Mouse (Mus musculus) limb, embryonic 15.5 days (tissue): ENCODE results near the gene Txk. TPM values are rescaled to one million over a fixed set of nuclear protein-coding genes. Genes with fewer than 3 reads are reported as not detected.
A peak's percentile ranks its signal among the peaks of the same experiment; 100 is the strongest.

Experiments
- ATAC-seq: fragments of 200-750 bp; cut with Nextera tagmentation; 2 replicates; pipeline ENCODE4 v1.8.0; 2017; ENCODE audit warnings: low read depth, moderate TSS enrichment; ENCODE audit not compliant: insufficient number of reproducible peaks, low FRiP score, low TSS enrichment
- H3K27ac ChIP-seq: fragments of 300-500 bp; sonication (generic); 2 replicates; pipeline ENCODE4 v1.5.1; 2015; ENCODE audit warnings: moderate library complexity, mild to moderate bottlenecking, inconsistent platforms
- H3K27me3 ChIP-seq: fragments of 300-500 bp; sonication (generic); 2 replicates; pipeline ENCODE4 v1.6.1; 2015; ENCODE audit warnings: inconsistent platforms
- H3K36me3 ChIP-seq: fragments of 300-500 bp; sonication (generic); 2 replicates; pipeline ENCODE4 v1.6.1; 2015; ENCODE audit warnings: inconsistent platforms
- H3K4me1 ChIP-seq: fragments of 300-500 bp; sonication (generic); 2 replicates; pipeline ENCODE4 v1.6.1; 2015; ENCODE audit warnings: inconsistent platforms
- H3K4me2 ChIP-seq: fragments of 300-500 bp; sonication (generic); 2 replicates; pipeline ENCODE4 v1.6.1; 2015; ENCODE audit warnings: mild to moderate bottlenecking, inconsistent platforms
- H3K4me3 ChIP-seq: fragments of 300-500 bp; sonication (generic); 2 replicates; pipeline ENCODE4 v1.5.1; 2015; ENCODE audit warnings: mild to moderate bottlenecking, inconsistent platforms
- H3K9ac ChIP-seq: fragments of 300-500 bp; sonication (generic); 2 replicates; pipeline ENCODE4 v1.6.1; 2015; ENCODE audit warnings: inconsistent platforms
- H3K9me3 ChIP-seq: fragments of 300-500 bp; sonication (generic); 2 replicates; pipeline ENCODE4 v1.6.1; 2016; ENCODE audit warnings: inconsistent platforms
- WGBS: fragments of 180-500 bp; shearing (Covaris S2); methylation state at CpG from one replicate; pipeline ENCODE4 v1.1.7; 2015; 5-methylcytosine and 5-hydroxymethylcytosine counted together
- polyA plus RNA-seq: library from polyadenylated mRNA; unstranded; fragments of >200 nt; fragmentation: Nextera tagmentation; extraction: Ambion mirVana; gene quantifications from 2 replicates; pipeline ENCODE4 v1.2.1, GENCODE M21; 2015

Txk gene
- polyA plus RNA-seq, 1 experiment from 2014 or later = 0.20 TPM

- H3K9ac ChIP-seq = no peak overlapping the region
- no peaks in the 10 kb centered on the region for H3K4me1 ChIP-seq
- no peaks in the 10 kb centered on the region for H3K9me3 ChIP-seq
- no peak overlapping the region for H3K4me2 ChIP-seq
- no peaks in the 10 kb centered on the region for H3K27me3 ChIP-seq
- H3K36me3 ChIP-seq = no peaks in the 10 kb centered on the region
- H3K27ac ChIP-seq = no peak overlapping the region
- no peak; the same call in 1 of the 2 replicates for ATAC-seq
- WGBS = 87% methylated on average over 9 of the region's 9 CpGs
- no peak overlapping the region for H3K4me3 ChIP-seq
Observed at GRCm38 (mm10) chr5:72709976-72710375, 42.6 kb downstream of the Txk start.

DNA sequence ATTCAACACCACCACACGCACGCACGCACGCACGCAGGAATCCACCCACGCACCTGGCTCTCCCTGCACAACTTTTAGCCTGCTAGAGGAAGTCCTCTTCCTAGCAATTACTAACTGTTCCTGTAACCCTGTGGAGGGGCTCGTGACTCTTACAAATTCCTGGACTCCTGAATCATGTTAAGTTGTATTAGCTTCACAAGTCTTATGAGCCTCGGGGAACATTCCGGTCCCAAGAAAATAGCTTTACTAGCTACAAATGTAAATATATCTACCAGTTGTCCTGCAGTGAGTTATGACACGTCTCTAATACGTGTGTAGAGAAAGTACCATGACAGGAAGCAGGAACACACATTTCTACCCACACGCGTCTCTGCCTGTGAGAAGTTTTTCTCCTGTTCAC is 43.1 kb downstream of the Txk start:
- 61% methylated on average over 13 of the region's 13 CpGs for WGBS
- H3K9me3 ChIP-seq = no peaks in the 10 kb centered on the region
- H3K27ac ChIP-seq = no peak overlapping the region
- H3K36me3 ChIP-seq = no peaks in the 10 kb centered on the region
- no peak for ATAC-seq
- H3K27me3 ChIP-seq = no peaks in the 10 kb centered on the region
- H3K9ac ChIP-seq = no peak overlapping the region
- no peak overlapping the region for H3K4me3 ChIP-seq
- H3K4me2 ChIP-seq = no peak overlapping the region
- no peaks in the 10 kb centered on the region for H3K4me1 ChIP-seq

GRCm38 (mm10) chr5:72706722-72707121 is 45.9 kb downstream of the Txk start:
- H3K4me2 ChIP-seq = peak overlapping the region; percentile 12; the same call in 1 of the 2 replicates
- 47% methylated on average over 10 of the region's 10 CpGs for WGBS
- H3K27me3 ChIP-seq = no peaks in the 10 kb centered on the region
- no peaks in the 10 kb centered on the region for H3K9me3 ChIP-seq
- no peaks in the 10 kb centered on the region for H3K36me3 ChIP-seq
- H3K27ac ChIP-seq = no peak overlapping the region
- H3K4me3 ChIP-seq = no peak overlapping the region
- H3K4me1 ChIP-seq = no peaks in the 10 kb centered on the region
- no peak overlapping the region for H3K9ac ChIP-seq
- no peak for ATAC-seq

- Histone ChIP-seq H3K4me1 (no peaks in the 10 kb centered on the region), H3K27ac (no peak overlapping the region), H3K9me3 (no peaks in the 10 kb centered on the region), H3K27me3 (no peaks in the 10 kb centered on the region), H3K9ac (no peak overlapping the region), H3K4me2 (peak overlapping the region; percentile 12; the same call in 1 of the 2 replicates), H3K36me3 (no peaks in the 10 kb centered on the region), H3K4me3 (no peak overlapping the region)
- no peak for ATAC-seq
- 48% methylated on average over 10 of the region's 10 CpGs for WGBS
Observed at GRCm38 (mm10) chr5:72706095-72706494, 46.5 kb downstream of the Txk start.

- H3K27me3 ChIP-seq = no peaks in the 10 kb centered on the region
- no peaks in the 10 kb centered on the region for H3K36me3 ChIP-seq
- no peaks in the 10 kb centered on the region for H3K9me3 ChIP-seq
- no peak overlapping the region for H3K4me2 ChIP-seq
- H3K4me3 ChIP-seq = no peak overlapping the region
- ATAC-seq = no peak
- H3K9ac ChIP-seq = no peak overlapping the region
- H3K4me1 ChIP-seq = 0 out of 2 replicates have a peak, but pooled peaks cover 11% of the 10 kb centered on the region
- H3K27ac ChIP-seq = no peak overlapping the region
Observed at GRCm38 (mm10) chr5:72702202-72702601, 50.4 kb downstream of the Txk start.

GRCm38 (mm10) chr5:72699500-72699818 is 53.1 kb downstream of the Txk start:
- whole genome bisulfite sequencing = 23% methylated on average over 2 of the region's 2 CpGs
- no peak overlapping the region for H3K4me3 ChIP-seq
- 0 out of 2 replicates have a peak, but pooled peaks cover 11% of the 10 kb centered on the region for H3K4me1 ChIP-seq
- H3K27me3 ChIP-seq = no peaks in the 10 kb centered on the region
- no peak overlapping the region for H3K9ac ChIP-seq
- no peaks in the 10 kb centered on the region for H3K36me3 ChIP-seq
- no peak overlapping the region for H3K4me2 ChIP-seq
- H3K27ac ChIP-seq = peak overlapping the region; percentile 2; the same call in 1 of the 2 replicates
- ATAC-seq = no peak
- no peaks in the 10 kb centered on the region for H3K9me3 ChIP-seq

DNA sequence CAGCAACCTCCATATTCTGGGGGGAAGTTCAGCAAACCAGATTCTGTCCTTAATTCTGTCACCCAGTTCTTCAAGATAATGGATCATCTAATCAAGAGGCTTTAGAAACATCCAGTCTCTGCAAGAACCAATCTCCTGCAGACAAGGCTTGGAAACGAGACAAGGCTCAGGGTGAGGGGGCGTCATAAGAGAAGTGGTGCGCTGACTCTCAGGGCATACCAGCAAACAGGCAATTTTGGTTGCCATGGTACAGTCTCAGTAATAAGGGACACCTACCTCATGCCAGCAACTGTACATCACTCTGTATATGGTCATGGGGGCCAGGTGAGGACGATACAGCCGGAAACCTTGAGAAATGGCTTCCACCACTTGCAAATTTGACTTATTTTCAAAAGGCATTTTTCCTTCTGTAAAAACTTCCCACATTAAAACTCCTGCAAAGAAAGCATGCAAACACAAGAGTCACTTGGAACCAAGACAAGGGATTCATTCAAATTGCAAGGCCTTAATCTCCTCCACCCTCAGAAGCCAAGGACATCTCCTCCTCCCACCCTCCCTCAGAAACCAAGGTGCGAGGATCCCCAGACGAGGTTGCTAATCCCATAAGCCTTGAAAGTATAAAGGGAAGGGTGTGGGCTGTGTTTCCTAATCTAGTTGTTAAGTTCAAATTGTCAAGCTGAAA is 53.6 kb downstream of the Txk start:
- no peaks in the 10 kb centered on the region for H3K9me3 ChIP-seq
- H3K4me2 ChIP-seq = no peak overlapping the region
- 61% methylated on average over 7 of the region's 7 CpGs for whole genome bisulfite sequencing
- no peak for ATAC-seq
- H3K27ac ChIP-seq = peak overlapping the region; percentile 2
- no peak overlapping the region for H3K9ac ChIP-seq
- no peaks in the 10 kb centered on the region for H3K27me3 ChIP-seq
- 0 out of 2 replicates have a peak, but pooled peaks cover 11% of the 10 kb centered on the region for H3K4me1 ChIP-seq
- no peaks in the 10 kb centered on the region for H3K36me3 ChIP-seq
- H3K4me3 ChIP-seq = no peak overlapping the region

GRCm38 (mm10) chr5:72698343-72698742 is 54.2 kb downstream of the Txk start:
- H3K9ac ChIP-seq = no peak overlapping the region
- 0 out of 2 replicates have a peak, but pooled peaks cover 11% of the 10 kb centered on the region for H3K4me1 ChIP-seq
- H3K9me3 ChIP-seq = no peaks in the 10 kb centered on the region
- ATAC-seq = no peak
- no peak overlapping the region for H3K4me2 ChIP-seq
- peak overlapping the region; percentile 2; the same call in 1 of the 2 replicates for H3K27ac ChIP-seq
- no peak overlapping the region for H3K4me3 ChIP-seq
- H3K27me3 ChIP-seq = no peaks in the 10 kb centered on the region
- 43% methylated on average over 3 of the region's 3 CpGs for WGBS
- H3K36me3 ChIP-seq = no peaks in the 10 kb centered on the region

DNA sequence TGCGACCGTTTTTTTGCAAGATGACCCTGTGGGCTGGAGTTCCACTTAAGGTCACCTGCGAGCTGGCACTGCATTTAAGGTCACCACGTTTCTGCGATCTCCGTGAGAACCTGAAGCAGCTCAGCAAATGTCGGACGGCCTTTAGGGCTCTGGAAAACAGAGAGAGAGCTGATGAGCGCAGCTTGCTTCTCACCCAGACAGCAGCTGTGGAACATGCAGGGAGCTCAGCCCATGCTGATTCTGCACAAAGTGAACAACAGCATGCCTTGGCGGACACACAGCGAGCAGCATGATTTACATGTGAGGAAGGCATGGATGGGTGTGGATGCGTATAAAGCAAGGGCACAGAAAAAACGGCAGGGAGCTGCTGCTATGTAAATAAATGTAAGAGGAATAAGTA is 56.1 kb downstream of the Txk start:
- Histone ChIP-seq H3K9me3 (no peaks in the 10 kb centered on the region), H3K36me3 (no peaks in the 10 kb centered on the region), H3K9ac (no peak overlapping the region), H3K4me3 (no peak overlapping the region), H3K4me1 (0 out of 2 replicates have a peak, but pooled peaks cover 11% of the 10 kb centered on the region), H3K4me2 (no peak overlapping the region), H3K27me3 (no peaks in the 10 kb centered on the region), H3K27ac (no peak overlapping the region)
- 80% methylated on average over 13 of the region's 13 CpGs for WGBS
- ATAC-seq = no peak

GRCm38 (mm10) chr5:72694684-72695083 is 57.9 kb downstream of the Txk start:
- no peak overlapping the region for H3K9ac ChIP-seq
- no peaks in the 10 kb centered on the region for H3K9me3 ChIP-seq
- no peak overlapping the region for H3K27ac ChIP-seq
- H3K4me3 ChIP-seq = no peak overlapping the region
- WGBS = 82% methylated on average over 2 of the region's 2 CpGs
- no peak overlapping the region for H3K4me2 ChIP-seq
- 0 out of 2 replicates have a peak, but pooled peaks cover 11% of the 10 kb centered on the region for H3K4me1 ChIP-seq
- H3K27me3 ChIP-seq = no peaks in the 10 kb centered on the region
- ATAC-seq = no peak
- H3K36me3 ChIP-seq = no peaks in the 10 kb centered on the region

GRCm38 (mm10) chr5:72690516-72690915 is 62.1 kb downstream of the Txk start:
- H3K9ac ChIP-seq = no peak overlapping the region
- ATAC-seq = no peak
- no peaks in the 10 kb centered on the region for H3K27me3 ChIP-seq
- 88% methylated on average over 5 of the region's 5 CpGs for WGBS
- H3K4me3 ChIP-seq = no peak overlapping the region
- H3K4me1 ChIP-seq = no peaks in the 10 kb centered on the region
- no peaks in the 10 kb centered on the region for H3K36me3 ChIP-seq
- no peak overlapping the region for H3K4me2 ChIP-seq
- no peaks in the 10 kb centered on the region for H3K9me3 ChIP-seq
- H3K27ac ChIP-seq = no peak overlapping the region

DNA sequence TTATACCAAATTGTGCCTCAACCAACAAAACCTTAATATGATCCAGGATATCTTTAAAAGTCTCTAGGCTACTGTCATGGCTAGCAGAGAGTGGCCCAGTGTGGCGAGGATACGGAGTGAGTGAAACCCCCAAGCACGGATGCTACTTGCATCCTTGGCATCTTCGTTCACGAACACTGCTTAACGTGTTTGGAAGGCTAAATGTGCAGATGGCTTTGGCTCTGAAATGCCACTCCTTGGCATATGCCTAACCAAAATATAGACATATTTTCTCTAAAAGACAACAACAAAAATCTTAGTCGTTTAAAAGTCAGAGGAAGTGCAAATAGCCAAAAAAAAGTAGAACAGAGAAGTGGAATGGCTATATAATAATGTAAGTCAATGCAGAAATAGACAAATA is 63.0 kb downstream of the Txk start:
- ATAC-seq = no peak
- Histone ChIP-seq H3K27me3 (no peaks in the 10 kb centered on the region), H3K9ac (no peak overlapping the region), H3K4me2 (no peak overlapping the region), H3K9me3 (no peaks in the 10 kb centered on the region), H3K27ac (no peak overlapping the region), H3K4me3 (no peak overlapping the region), H3K36me3 (no peaks in the 10 kb centered on the region), H3K4me1 (no peaks in the 10 kb centered on the region)
- WGBS = 90% methylated on average over 7 of the region's 7 CpGs

- Histone ChIP-seq H3K27ac (no peak overlapping the region), H3K27me3 (no peaks in the 10 kb centered on the region), H3K36me3 (no peaks in the 10 kb centered on the region), H3K4me3 (no peak overlapping the region), H3K4me2 (no peak overlapping the region), H3K9ac (no peak overlapping the region), H3K9me3 (no peaks in the 10 kb centered on the region), H3K4me1 (no peaks in the 10 kb centered on the region)
- ATAC-seq = no peak
- 66% methylated on average over 6 of the region's 6 CpGs for WGBS
Observed at GRCm38 (mm10) chr5:72681451-72681850, 71.1 kb downstream of the Txk start.
